Mouse (Mus musculus) kidney, embryonic 14.5 days (tissue): ENCODE measurements around the gene Polr3c. TPM values are rescaled to one million over a fixed set of nuclear protein-coding genes. Genes with fewer than 3 reads are reported as not detected.

Source experiments
- ATAC-seq: fragments of 200-750 bp; cut with Nextera tagmentation; 2 replicates; pipeline ENCODE4 v1.8.0; 2017; ENCODE audit warnings: moderate number of reproducible peaks, mild to moderate bottlenecking, moderate TSS enrichment, moderate library complexity; ENCODE audit not compliant: low FRiP score, low TSS enrichment
- H3K27ac ChIP-seq: fragments of 300-500 bp; sonication (generic); 2 replicates; pipeline ENCODE4 v1.5.1; 2014; ENCODE audit warnings: low read depth, mild to moderate bottlenecking, low read length, moderate library complexity, mixed read lengths
- H3K27me3 ChIP-seq: fragments of 300-500 bp; sonication (generic); 2 replicates; pipeline ENCODE4 v1.6.1; 2014; ENCODE audit warnings: mild to moderate bottlenecking, low read length; ENCODE audit not compliant: control insufficient read depth, insufficient read depth
- H3K36me3 ChIP-seq: fragments of 300-500 bp; sonication (generic); 2 replicates; pipeline ENCODE4 v1.6.1; 2014; ENCODE audit warnings: low read length, mixed read lengths; ENCODE audit not compliant: control insufficient read depth, insufficient read depth
- H3K4me1 ChIP-seq: fragments of 300-500 bp; sonication (generic); 2 replicates; pipeline ENCODE4 v1.6.1; 2014; ENCODE audit warnings: low read length, mixed read lengths; ENCODE audit not compliant: control insufficient read depth, insufficient read depth
- H3K4me2 ChIP-seq: fragments of 300-500 bp; sonication (generic); replicated peaks from 2 replicates; pipeline ENCODE4 v1.6.1; 2014; ENCODE audit warnings: low read depth, mild to moderate bottlenecking, low read length
- H3K4me3 ChIP-seq: fragments of 300-500 bp; sonication (generic); 2 replicates; pipeline ENCODE4 v1.5.1; 2014; ENCODE audit warnings: mild to moderate bottlenecking, low read length
- H3K9ac ChIP-seq: fragments of 300-500 bp; sonication (generic); 2 replicates; pipeline ENCODE4 v1.6.1; 2014; ENCODE audit warnings: low read depth, mild to moderate bottlenecking, low read length, moderate library complexity
- H3K9me3 ChIP-seq: fragments of 300-500 bp; sonication (generic); 2 replicates; pipeline ENCODE4 v1.6.1; 2016; ENCODE audit warnings: low read length; ENCODE audit not compliant: control insufficient read depth
- WGBS: fragments of 180-500 bp; shearing (Covaris S2); extraction: QIAGEN DNeasy Blood & Tissue Kit; methylation state at CpG from one replicate; pipeline ENCODE4 v1.1.7; 2014; 5-methylcytosine and 5-hydroxymethylcytosine counted together
- polyA plus RNA-seq: library from polyadenylated mRNA; unstranded; fragments of >200 nt; fragmentation: Nextera tagmentation; extraction: Ambion mirVana; gene quantifications from 2 replicates; pipeline ENCODE4 v1.2.1, GENCODE M21; 2014

The Polr3c gene
- polyA plus RNA-seq, 1 experiment from 2014 or later = 38.5 TPM

DNA sequence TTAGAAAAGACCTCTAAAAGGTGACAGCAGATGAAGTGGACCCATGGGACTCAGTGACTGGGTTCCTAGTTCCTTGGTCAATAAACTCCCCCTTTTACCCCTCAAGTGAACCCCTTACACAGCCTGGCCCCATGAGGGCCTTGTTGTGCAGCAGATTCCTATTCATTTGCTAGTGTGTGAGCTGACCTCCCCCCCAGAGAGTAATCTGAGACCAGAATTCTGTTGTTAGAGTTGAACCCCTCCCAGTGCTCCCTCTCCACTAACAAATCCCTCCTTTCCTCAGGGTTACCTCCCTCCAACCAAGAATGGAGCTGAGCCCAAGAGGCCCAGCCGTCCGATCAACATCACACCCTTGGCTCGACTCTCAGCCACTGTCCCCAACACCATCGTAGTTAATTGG, 26.4 kb downstream of the Polr3c start:
- peaks cover 56% of the 10 kb centered on the region for H3K36me3 ChIP-seq
- 84% methylated on average over 4 of the region's 4 CpGs for WGBS
- no peak for ATAC-seq

GRCm38 (mm10) chr3:96700376-96700775, 27.1 kb downstream of the Polr3c start:
- Histone ChIP-seq H3K27me3 (no peaks in the 10 kb centered on the region), H3K36me3 (peaks cover 50% of the 10 kb centered on the region), H3K4me1 (peaks cover 22% of the 10 kb centered on the region), H3K4me3 (no peak overlapping the region), H3K9ac (no peak overlapping the region), H3K4me2 (no peak overlapping the region), H3K27ac (no peak overlapping the region), H3K9me3 (no peaks in the 10 kb centered on the region)
- ATAC-seq = no peak
- 65% methylated on average over 7 of the region's 7 CpGs for WGBS

More for the DNA sequence above, 26.4 kb downstream of the Polr3c start:
- Histone ChIP-seq H3K27ac (no peak overlapping the region), H3K27me3 (no peaks in the 10 kb centered on the region), H3K9ac (no peak overlapping the region), H3K4me3 (no peak overlapping the region), H3K4me2 (no peak overlapping the region), H3K9me3 (no peaks in the 10 kb centered on the region), H3K4me1 (peaks cover 15% of the 10 kb centered on the region)

DNA sequence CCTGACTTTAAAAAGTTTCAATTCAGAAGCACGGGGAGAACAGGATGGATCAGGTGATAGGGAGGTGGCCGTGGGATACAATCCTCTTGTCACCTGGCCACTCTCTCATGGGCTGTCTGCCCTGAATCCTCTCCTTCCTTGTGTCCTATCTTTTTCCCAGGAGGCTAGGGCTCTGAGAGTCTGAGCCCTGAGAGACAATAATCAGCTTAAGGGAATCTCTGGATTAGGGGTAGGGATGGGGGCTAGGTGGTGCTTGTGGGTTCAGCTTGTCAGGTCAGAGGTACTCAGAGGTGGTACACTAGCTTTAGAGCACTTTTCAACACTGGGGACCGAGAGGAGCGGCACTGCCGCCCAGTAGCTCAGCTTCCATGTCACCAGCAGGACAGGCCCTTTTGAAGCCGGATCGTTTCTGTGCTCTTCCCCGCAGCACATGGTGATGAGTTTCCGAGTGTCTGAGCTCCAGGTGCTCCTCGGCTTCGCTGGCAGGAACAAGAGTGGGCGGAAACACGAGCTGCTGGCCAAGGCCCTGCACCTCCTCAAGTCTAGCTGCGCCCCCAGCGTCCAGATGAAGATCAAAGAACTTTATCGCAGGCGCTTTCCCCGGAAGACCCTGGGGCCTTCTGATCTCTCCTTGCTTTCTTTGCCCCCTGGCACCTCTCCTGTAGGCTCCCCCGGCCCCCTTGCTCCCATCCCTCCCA, 28.3 kb downstream of the Polr3c start:
- 32% methylated on average over 19 of the region's 19 CpGs for WGBS
- Histone ChIP-seq H3K9me3 (no peaks in the 10 kb centered on the region), H3K27ac (no peak overlapping the region), H3K4me1 (peaks cover 23% of the 10 kb centered on the region), H3K36me3 (peaks cover 39% of the 10 kb centered on the region), H3K9ac (peak overlapping the region; percentile 24; the same call in 1 of the 2 replicates), H3K4me3 (no peak overlapping the region), H3K27me3 (no peaks in the 10 kb centered on the region), H3K4me2 (peak overlapping the region; percentile 9; the same call in 1 of the 2 replicates)
- no peak for ATAC-seq

- H3K9ac ChIP-seq = peak overlapping the region; percentile 87
- peak; percentile 93 for ATAC-seq
- WGBS = under 1% methylated on average over 75 of the region's 85 CpGs
- peaks cover 22% of the 10 kb centered on the region for H3K36me3 ChIP-seq
- H3K4me3 ChIP-seq = peak overlapping the region; percentile 78
- H3K4me2 ChIP-seq = peak overlapping the region; percentile 70
- H3K4me1 ChIP-seq = peaks cover 23% of the 10 kb centered on the region
- H3K27ac ChIP-seq = peak overlapping the region; percentile 81
- no peaks in the 10 kb centered on the region for H3K27me3 ChIP-seq
- H3K9me3 ChIP-seq = no peaks in the 10 kb centered on the region
Observed at GRCm38 (mm10) chr3:96696766-96697732, 30.4 kb downstream of the Polr3c start.

DNA sequence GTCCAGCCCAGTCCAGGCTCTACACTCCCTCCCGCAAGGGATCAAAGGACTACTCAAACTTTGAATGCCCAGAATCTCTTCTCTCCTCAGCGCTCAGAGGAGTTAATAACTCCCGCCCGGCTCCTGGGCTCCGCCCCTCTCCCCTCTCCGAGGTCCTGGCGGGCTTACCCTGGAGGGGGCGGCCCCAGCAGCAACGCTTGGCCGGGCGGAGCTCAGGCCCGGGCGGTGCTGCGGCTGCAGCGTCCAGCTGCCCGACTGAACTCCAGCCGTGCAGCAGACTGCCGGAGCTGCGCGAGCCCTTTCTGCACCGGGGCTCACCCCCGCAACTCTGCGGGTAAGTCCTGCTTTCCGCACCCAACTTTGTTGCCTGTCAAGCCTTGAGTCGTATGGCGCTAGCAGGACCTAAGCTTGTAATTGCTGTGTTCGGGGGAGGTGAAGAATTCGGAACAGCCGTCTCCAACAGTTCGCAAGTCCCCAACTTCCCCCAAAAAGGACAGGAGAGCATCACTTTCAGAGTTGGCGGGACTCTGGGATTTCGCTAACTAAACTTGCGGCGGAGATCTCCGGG, 31.1 kb downstream of the Polr3c start, which contains the start of gene Pias3:
TSS of gene Pias3 (plus strand) at position 187 of the 568 bp plus-strand sequence.
- peaks cover 15% of the 10 kb centered on the region for H3K36me3 ChIP-seq
- peak within 1 kb of the TSS; percentile 87 for H3K9ac ChIP-seq
- no peaks in the 10 kb centered on the region for H3K27me3 ChIP-seq
- H3K4me1 ChIP-seq = peaks cover 23% of the 10 kb centered on the region
- peak within 1 kb of the TSS; percentile 70 for H3K4me2 ChIP-seq
- H3K4me3 ChIP-seq = peak within 1 kb of the TSS; percentile 78
- no peaks in the 10 kb centered on the region for H3K9me3 ChIP-seq
- peak within 1 kb of the TSS; percentile 81 for H3K27ac ChIP-seq
- peak; percentile 89 for ATAC-seq
- under 1% methylated on average over 35 of the region's 35 CpGs for WGBS

DNA sequence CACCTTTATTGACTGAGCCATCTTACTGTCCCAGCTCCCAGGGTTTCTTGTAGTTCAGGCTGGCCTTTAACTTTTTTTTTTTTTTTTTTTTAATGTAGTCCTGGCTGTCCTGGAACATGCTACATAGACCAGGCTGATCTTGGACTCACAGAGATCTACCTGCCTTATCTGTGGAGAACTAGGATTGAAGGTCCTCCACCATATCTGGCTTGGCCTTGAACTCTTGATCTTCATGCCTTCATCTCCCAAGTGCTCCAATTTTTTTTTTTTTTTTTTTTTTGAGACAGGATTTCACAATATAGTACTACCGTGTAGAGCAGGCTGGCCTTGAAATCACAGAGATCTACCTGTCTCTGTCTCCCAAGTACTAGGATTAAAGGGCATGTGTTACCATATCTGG, 33.8 kb downstream of the Polr3c start:
- Histone ChIP-seq H3K36me3 (no peaks in the 10 kb centered on the region), H3K27ac (no peak overlapping the region), H3K27me3 (no peaks in the 10 kb centered on the region), H3K9ac (no peak overlapping the region), H3K4me1 (0 out of 2 replicates have a peak, but pooled peaks cover 16% of the 10 kb centered on the region), H3K4me2 (no peak overlapping the region), H3K9me3 (no peaks in the 10 kb centered on the region), H3K4me3 (no peak overlapping the region)
- ATAC-seq = no peak
- 95% methylated on average over 1 of the region's 1 CpGs for WGBS

DNA sequence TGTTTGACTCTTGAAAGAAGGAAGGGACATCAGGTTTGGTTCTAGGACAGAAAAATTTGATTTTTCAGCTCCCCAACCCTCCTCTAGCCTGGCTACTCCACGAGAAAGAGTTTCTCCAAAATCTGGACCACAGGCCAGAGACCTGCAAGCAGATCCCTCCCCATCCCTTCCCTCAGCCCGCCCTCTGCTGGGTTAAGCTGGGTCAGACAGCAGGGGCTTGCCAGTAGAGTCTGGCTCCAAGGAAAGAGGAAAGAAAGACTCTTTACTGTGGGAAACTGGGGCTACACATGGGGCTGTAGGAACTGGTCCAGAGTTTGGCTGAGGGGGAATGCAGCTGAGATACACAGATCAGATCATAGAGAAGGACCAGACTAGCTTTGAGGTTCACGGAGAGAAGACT, 34.9 kb downstream of the Polr3c start:
- no peaks in the 10 kb centered on the region for H3K36me3 ChIP-seq
- no peak overlapping the region for H3K27ac ChIP-seq
- H3K4me3 ChIP-seq = no peak overlapping the region
- no peak overlapping the region for H3K4me2 ChIP-seq
- H3K27me3 ChIP-seq = 0 out of 2 replicates have a peak, but pooled peaks cover 3% of the 10 kb centered on the region
- WGBS = 22% methylated on average over 3 of the region's 3 CpGs
- 0 out of 2 replicates have a peak, but pooled peaks cover 9% of the 10 kb centered on the region for H3K4me1 ChIP-seq
- no peaks in the 10 kb centered on the region for H3K9me3 ChIP-seq
- H3K9ac ChIP-seq = no peak overlapping the region
- ATAC-seq = no peak

GRCm38 (mm10) chr3:96690298-96690697, 37.1 kb downstream of the Polr3c start:
- Histone ChIP-seq H3K9me3 (no peaks in the 10 kb centered on the region), H3K9ac (no peak overlapping the region), H3K27ac (no peak overlapping the region), H3K4me2 (no peak overlapping the region), H3K4me3 (no peak overlapping the region), H3K36me3 (no peaks in the 10 kb centered on the region), H3K4me1 (0 out of 2 replicates have a peak, but pooled peaks cover under 1% of the 10 kb centered on the region), H3K27me3 (peaks cover 3% of the 10 kb centered on the region; the same call in 1 of the 2 replicates)
- no peak for ATAC-seq
- 52% methylated on average over 3 of the region's 3 CpGs for WGBS
